Mouse (Mus musculus) embryonic facial prominence, embryonic 11.5 days (tissue): ENCODE data around the gene Patj. TPM values are rescaled to one million over a fixed set of nuclear protein-coding genes. Genes with fewer than 3 reads are reported as not detected.

Source experiments
- ATAC-seq: fragments of 200-750 bp; cut with Nextera tagmentation; replicated peaks from 2 replicates; pipeline ENCODE4 v1.8.0; 2017; ENCODE audit warnings: low read depth; ENCODE audit not compliant: insufficient number of reproducible peaks, low FRiP score, low TSS enrichment
- DNase-seq: peaks from one replicate; pipeline ENCODE4 v3.0.0-alpha.2; 2015; ENCODE audit warnings: low spot score
- H3K27ac ChIP-seq: fragments of 300-500 bp; sonication (generic); replicated peaks from 2 replicates; pipeline ENCODE4 v1.5.1; 2014; ENCODE audit warnings: mild to moderate bottlenecking, low read depth, low read length, control low read depth
- H3K27me3 ChIP-seq: fragments of 300-500 bp; sonication (generic); 2 replicates; pipeline ENCODE4 v1.6.1; 2014; ENCODE audit warnings: mild to moderate bottlenecking, low read length, moderate library complexity, mixed read lengths; ENCODE audit not compliant: control insufficient read depth, insufficient read depth
- H3K36me3 ChIP-seq: fragments of 300-500 bp; sonication (generic); replicated peaks from 2 replicates; pipeline ENCODE4 v1.6.1; 2014; ENCODE audit warnings: low read depth, mild to moderate bottlenecking, low read length, moderate library complexity, mixed read lengths; ENCODE audit not compliant: control insufficient read depth, insufficient read depth
- H3K4me1 ChIP-seq: fragments of 300-500 bp; sonication (generic); 2 replicates; pipeline ENCODE4 v1.6.1; 2014; ENCODE audit warnings: low read length, mixed read lengths; ENCODE audit not compliant: control insufficient read depth, insufficient read depth
- H3K4me2 ChIP-seq: fragments of 300-500 bp; sonication (generic); 2 replicates; pipeline ENCODE4 v1.6.1; 2014; ENCODE audit warnings: low read depth, mild to moderate bottlenecking, control low read depth, low read length, moderate library complexity
- H3K4me3 ChIP-seq: fragments of 300-500 bp; sonication (generic); 2 replicates; pipeline ENCODE4 v1.5.1; 2014; ENCODE audit warnings: low read depth, low read length, control low read depth
- H3K9ac ChIP-seq: fragments of 300-500 bp; sonication (generic); replicated peaks from 2 replicates; pipeline ENCODE4 v1.6.1; 2014; ENCODE audit warnings: mild to moderate bottlenecking, control low read depth, low read length
- H3K9me3 ChIP-seq: fragments of 300-500 bp; sonication (generic); replicated peaks from 2 replicates; pipeline ENCODE4 v1.6.1; 2016; ENCODE audit warnings: mild to moderate bottlenecking, low read length, inconsistent platforms, mixed read lengths; ENCODE audit not compliant: control insufficient read depth
- WGBS: fragments of 180-500 bp; shearing (Covaris S2); extraction: QIAGEN DNeasy Blood & Tissue Kit; methylation state at CpG from one replicate; pipeline ENCODE4 v1.1.7; 2014; 5-methylcytosine and 5-hydroxymethylcytosine counted together
- polyA plus RNA-seq: library from polyadenylated mRNA; unstranded; fragments of >200 nt; fragmentation: Nextera tagmentation; extraction: Ambion mirVana; gene quantifications from 2 replicates; pipeline ENCODE4 v1.2.1, GENCODE M21; 2014

Gene Patj
- polyA plus RNA-seq, 1 experiment from 2014 or later, result 13.2 TPM

DNA sequence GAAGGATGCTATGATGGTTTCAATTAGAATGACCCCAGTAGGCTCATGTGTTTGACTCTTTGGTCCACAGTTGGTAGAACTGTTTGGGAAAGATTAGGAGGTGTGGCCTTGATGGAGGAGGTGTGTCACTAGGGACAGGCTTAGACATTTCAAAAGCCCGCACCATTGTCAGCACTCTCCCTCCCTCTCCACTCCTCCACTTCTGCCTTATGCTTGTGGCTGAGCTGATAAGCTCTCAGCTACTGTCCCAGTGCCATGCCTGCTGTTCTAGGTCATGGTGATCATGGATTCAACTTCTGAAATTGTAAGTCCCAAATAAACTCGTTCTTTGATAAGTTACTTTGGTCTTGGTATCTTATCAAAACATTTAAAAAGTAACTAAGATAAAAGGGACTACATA is 70.3 kb downstream of the Patj start:
- no peaks in the 10 kb centered on the region for H3K9me3 ChIP-seq
- H3K4me2 ChIP-seq, result no peak overlapping the region
- WGBS, result 84% methylated on average over 2 of the region's 2 CpGs
- no peaks in the 10 kb centered on the region for H3K27me3 ChIP-seq
- no peak for DNase-seq
- H3K4me1 ChIP-seq, result no peaks in the 10 kb centered on the region
- no peak for ATAC-seq
- no peaks in the 10 kb centered on the region for H3K36me3 ChIP-seq
- H3K9ac ChIP-seq, result no peak overlapping the region
- no peak overlapping the region for H3K4me3 ChIP-seq
- H3K27ac ChIP-seq, result no peak overlapping the region

- no peaks in the 10 kb centered on the region for H3K27me3 ChIP-seq
- no peak overlapping the region for H3K4me2 ChIP-seq
- 79% methylated on average over 7 of the region's 7 CpGs for WGBS
Measured at GRCm38 (mm10) chr4:98471376-98471775, 75.8 kb downstream of the Patj start.

DNA sequence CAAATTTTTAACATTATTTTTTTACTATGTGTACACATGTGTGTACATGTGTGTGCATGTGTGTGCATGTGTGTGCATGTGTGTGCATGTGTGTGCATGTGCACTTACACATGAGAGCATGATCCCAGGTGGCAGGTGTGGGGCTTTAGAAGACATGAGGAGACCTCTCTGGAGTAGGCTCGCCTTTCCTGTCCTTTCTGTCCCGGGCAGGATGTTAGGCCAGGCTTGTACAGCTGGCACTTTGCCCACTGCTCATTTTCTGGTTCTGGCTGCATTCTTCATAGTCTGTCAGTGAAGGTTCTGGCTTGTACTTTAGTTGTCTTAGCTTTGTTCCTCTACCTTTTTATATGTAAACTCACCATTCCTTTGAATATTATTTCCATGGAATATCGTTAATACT is 77.9 kb downstream of the Patj start:
- DNase-seq (no peak), ATAC-seq (no peak)
- Histone ChIP-seq H3K36me3 (no peaks in the 10 kb centered on the region), H3K9ac (no peak overlapping the region), H3K27me3 (no peaks in the 10 kb centered on the region), H3K4me1 (no peaks in the 10 kb centered on the region), H3K27ac (no peak overlapping the region), H3K4me3 (no peak overlapping the region), H3K9me3 (no peaks in the 10 kb centered on the region), H3K4me2 (no peak overlapping the region)
- WGBS, result 88% methylated on average over 3 of the region's 3 CpGs

More at GRCm38 (mm10) chr4:98471376-98471775, 75.8 kb downstream of the Patj start:
- Histone ChIP-seq H3K9ac (no peak overlapping the region), H3K9me3 (no peaks in the 10 kb centered on the region), H3K36me3 (no peaks in the 10 kb centered on the region), H3K27ac (no peak overlapping the region), H3K4me1 (no peaks in the 10 kb centered on the region), H3K4me3 (no peak overlapping the region)
- ATAC-seq, result no peak
- DNase-seq, result no peak

GRCm38 (mm10) chr4:98478005-98478404 is 82.4 kb downstream of the Patj start:
- Histone ChIP-seq H3K4me3 (no peak overlapping the region), H3K9ac (no peak overlapping the region), H3K27ac (no peak overlapping the region), H3K9me3 (no peaks in the 10 kb centered on the region), H3K4me1 (no peaks in the 10 kb centered on the region), H3K4me2 (no peak overlapping the region), H3K27me3 (no peaks in the 10 kb centered on the region), H3K36me3 (no peaks in the 10 kb centered on the region)
- ATAC-seq (no peak), DNase-seq (no peak)
- WGBS, result 73% methylated on average over 3 of the region's 3 CpGs

GRCm38 (mm10) chr4:98486475-98486874 is 90.9 kb downstream of the Patj start:
- Histone ChIP-seq H3K4me3 (no peak overlapping the region), H3K4me1 (no peaks in the 10 kb centered on the region), H3K4me2 (no peak overlapping the region), H3K9ac (no peak overlapping the region), H3K36me3 (no peaks in the 10 kb centered on the region), H3K9me3 (no peaks in the 10 kb centered on the region), H3K27ac (no peak overlapping the region), H3K27me3 (no peaks in the 10 kb centered on the region)
- WGBS, result 85% methylated on average over 3 of the region's 3 CpGs
- ATAC-seq, result no peak
- no peak for DNase-seq

DNA sequence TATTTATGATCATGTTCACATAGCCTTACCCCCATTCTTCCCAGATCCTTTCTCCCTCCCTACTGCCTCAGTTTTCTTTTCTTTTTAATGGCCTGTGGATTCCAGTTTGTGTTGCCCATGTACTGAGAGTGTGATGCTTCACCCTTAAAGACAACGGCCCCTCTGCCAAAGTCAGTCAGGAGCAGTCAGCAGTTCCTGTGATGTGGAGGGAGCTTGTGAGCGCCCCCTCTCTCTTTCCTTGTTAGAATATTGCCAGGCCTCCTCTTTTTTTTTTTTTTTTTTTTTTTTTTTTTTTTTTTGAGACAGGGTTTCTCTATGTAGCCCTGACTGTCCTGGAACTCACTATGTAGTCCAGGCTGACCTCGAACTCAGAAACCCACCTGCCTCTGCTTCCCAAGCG is 91.3 kb downstream of the Patj start:
- DNase-seq, result no peak

GRCm38 (mm10) chr4:98489386-98489785 is 93.8 kb downstream of the Patj start:
- Histone ChIP-seq H3K36me3 (no peaks in the 10 kb centered on the region), H3K4me2 (no peak overlapping the region), H3K4me1 (no peaks in the 10 kb centered on the region), H3K9me3 (no peaks in the 10 kb centered on the region), H3K27ac (no peak overlapping the region), H3K9ac (no peak overlapping the region), H3K4me3 (no peak overlapping the region), H3K27me3 (no peaks in the 10 kb centered on the region)
- 64% methylated on average over 1 of the region's 1 CpGs for WGBS
- ATAC-seq (no peak), DNase-seq (no peak)

More for the DNA sequence above, 91.3 kb downstream of the Patj start:
- ATAC-seq, result no peak
- H3K4me3 ChIP-seq, result no peak overlapping the region
- H3K9ac ChIP-seq, result no peak overlapping the region
- 90% methylated on average over 4 of the region's 4 CpGs for WGBS
- no peak overlapping the region for H3K4me2 ChIP-seq
- no peaks in the 10 kb centered on the region for H3K27me3 ChIP-seq
- H3K4me1 ChIP-seq, result no peaks in the 10 kb centered on the region
- no peaks in the 10 kb centered on the region for H3K9me3 ChIP-seq
- no peak overlapping the region for H3K27ac ChIP-seq
- H3K36me3 ChIP-seq, result no peaks in the 10 kb centered on the region

DNA sequence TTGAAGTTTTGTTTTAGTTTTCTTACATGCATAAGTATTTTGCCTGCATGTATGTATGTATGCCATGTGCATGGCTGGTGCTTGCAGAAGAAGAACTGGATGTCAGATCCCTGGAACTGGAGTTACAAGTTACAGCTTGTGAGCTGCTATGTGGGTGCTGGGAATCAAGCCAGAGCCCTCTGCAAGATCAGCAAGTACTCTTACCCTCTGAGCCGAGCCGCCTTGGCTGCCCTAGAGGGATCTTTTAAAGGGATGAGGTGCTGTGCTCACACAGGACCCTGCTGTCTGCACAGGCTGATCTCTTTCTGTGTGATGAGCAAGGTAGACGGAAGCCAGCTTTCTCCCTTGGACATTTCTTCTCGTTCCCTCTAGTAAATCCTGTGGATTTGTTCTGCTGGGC is 102.8 kb downstream of the Patj start:
- no peak overlapping the region for H3K9ac ChIP-seq
- DNase-seq (no peak), ATAC-seq (no peak)
- no peaks in the 10 kb centered on the region for H3K27me3 ChIP-seq
- no peaks in the 10 kb centered on the region for H3K4me1 ChIP-seq
- no peak overlapping the region for H3K4me2 ChIP-seq
- no peaks in the 10 kb centered on the region for H3K9me3 ChIP-seq
- 92% methylated on average over 4 of the region's 4 CpGs for WGBS
- no peaks in the 10 kb centered on the region for H3K36me3 ChIP-seq
- H3K27ac ChIP-seq, result no peak overlapping the region
- H3K4me3 ChIP-seq, result no peak overlapping the region
